Mouse (Mus musculus): Measurements from ENCODE around the gene Hnrnpul1.

- TF ChIP-seq MAFK (IDR thresholded peaks at IDR 0.05; ENCODE audit: insufficient read depth, low read depth, low read length) (no peak), CHD2 (IDR thresholded peaks at IDR 0.05; ENCODE audit: low read depth, low read length) (no peak), ZC3H11A (IDR thresholded peaks at IDR 0.05; ENCODE audit: borderline replicate concordance, low read depth, low read length) (no peak), ZNF384 (IDR thresholded peaks at IDR 0.05; ENCODE audit: low read depth, low read length) (no peak)
Observed at GRCm38 (mm10) chr7:25709961-25710360, 44.6 kb downstream of the Hnrnpul1 start.

All from ES-E14 (cell line).